Mouse (Mus musculus) lung, postnatal 0 days (tissue): Measurements from ENCODE around the gene Nrxn3.

Experiments used
- CTCF ChIP-seq: IDR thresholded peaks from 2 replicates; pipeline ENCODE4 v1.5.1; 2016; ENCODE audit warnings: antibody characterized with exemption, mild to moderate bottlenecking
- EP300 ChIP-seq: IDR thresholded peaks from 2 replicates; pipeline ENCODE4 v1.6.1; 2016; ENCODE audit warnings: antibody characterized with exemption, mild to moderate bottlenecking, control low read depth

DNA sequence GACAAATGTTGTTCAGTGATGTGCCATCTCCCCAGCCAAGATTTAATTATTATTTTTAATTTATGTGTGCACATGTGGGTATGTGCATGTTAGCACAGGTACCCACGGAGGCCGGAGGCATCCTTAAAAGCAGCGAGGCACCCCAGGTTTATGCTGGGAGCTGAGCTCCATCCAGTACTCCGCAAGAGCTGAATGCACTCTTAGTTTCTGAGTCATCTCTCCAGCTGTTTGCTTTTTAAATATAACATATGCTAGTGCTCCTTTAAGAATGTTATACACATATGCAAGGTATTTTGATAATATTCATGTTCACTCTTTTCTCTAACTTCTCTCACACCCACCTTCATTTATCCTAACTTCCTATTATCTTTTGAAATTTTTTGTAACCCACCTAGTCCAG, 271.1 kb downstream of the Nrxn3 start:
- TF ChIP-seq CTCF: no peak
- TF ChIP-seq EP300: no peak
